Mouse (Mus musculus) C2C12 (cell line): ENCODE results near the gene Znhit3. TPM values are rescaled to one million over a fixed set of nuclear protein-coding genes. Genes with fewer than 3 reads are reported as not detected.

ENCODE experiments used
- H3K27me3 ChIP-seq: one replicate; pipeline ENCODE4 v1.6.1; 2011; ENCODE audit not compliant: control insufficient read depth, insufficient read depth, insufficient read length
- H3K36me3 ChIP-seq: one replicate; pipeline ENCODE4 v1.6.1; 2011; ENCODE audit not compliant: control insufficient read depth, insufficient read depth
- H3K4me3 ChIP-seq: one replicate; pipeline ENCODE4 v1.5.1; 2011; ENCODE audit warnings: mild to moderate bottlenecking, control low read depth; ENCODE audit not compliant: poor library complexity, insufficient read depth, severe bottlenecking
- H3K79me2 ChIP-seq: one replicate; pipeline ENCODE4 v1.6.1; 2011; ENCODE audit not compliant: control insufficient read depth, insufficient read depth
- H3K79me3 ChIP-seq: one replicate; pipeline ENCODE4 v1.6.1; 2011; ENCODE audit warnings: low read depth, control low read depth
- H3ac ChIP-seq: one replicate; pipeline ENCODE3; 2011; ENCODE audit warnings: low read depth; ENCODE audit not compliant: control insufficient read depth, insufficient read length
- CEBPB ChIP-seq: IDR thresholded peaks from one replicate; pipeline ENCODE4 v1.6.1; 2011; ENCODE audit warnings: low read depth, mild to moderate bottlenecking, control low read depth, moderate library complexity
- CTCF ChIP-seq: IDR thresholded peaks from one replicate; pipeline ENCODE4 v1.5.1; 2011; ENCODE audit not compliant: control insufficient read depth, insufficient read depth, insufficient read length
- FOSL1 ChIP-seq: IDR thresholded peaks from one replicate; pipeline ENCODE4 v1.8.0; 2011; ENCODE audit warnings: mild to moderate bottlenecking, low read length; ENCODE audit not compliant: poor library complexity, insufficient read depth, severe bottlenecking
- MAX ChIP-seq: IDR thresholded peaks from one replicate; pipeline ENCODE4 v1.6.1; 2011; ENCODE audit warnings: mild to moderate bottlenecking, control low read depth
- MYOD1 ChIP-seq: IDR thresholded peaks from one replicate; pipeline ENCODE4 v1.6.1; 2011; ENCODE audit warnings: low read depth; ENCODE audit not compliant: control insufficient read depth, insufficient read length
- MYOG ChIP-seq: IDR thresholded peaks from one replicate; pipeline ENCODE4 v1.6.1; 2011; ENCODE audit not compliant: control insufficient read depth, insufficient read length; ENCODE audit errors: extremely low read depth
- USF1 ChIP-seq: IDR thresholded peaks from one replicate; pipeline ENCODE4 v1.6.1; 2011; ENCODE audit warnings: low read depth, mild to moderate bottlenecking, control low read depth, moderate library complexity
- polyA plus RNA-seq: library from polyadenylated mRNA; unstranded; fragments of >200 nt; fragmentation: generic; extraction: Trizol; gene quantifications from one replicate; pipeline ENCODE4 v1.2.1, GENCODE M21; 2012; ENCODE audit warnings: missing spikeins

Gene Znhit3
- polyA plus RNA-seq, 1 experiment: 39.2 TPM

- H3K79me2 ChIP-seq: peaks cover 11% of the 10 kb centered on the region
- H3K79me3 ChIP-seq: peaks cover 4% of the 10 kb centered on the region
- no peaks in the 10 kb centered on the region for H3K27me3 ChIP-seq
- H3ac ChIP-seq: no peak overlapping the region
- H3K36me3 ChIP-seq: peaks cover 90% of the 10 kb centered on the region
- TF ChIP-seq FOSL1 (no peak), USF1 (no peak), CTCF (no peak), MAX (no peak), MYOG (no peak), CEBPB (no peak), MYOD1 (no peak)
- H3K4me3 ChIP-seq: no peak overlapping the region
These were observed 29.2 kb downstream of the Znhit3 start for GRCm38 (mm10) chr11:84886767-84887511.

- peaks cover 90% of the 10 kb centered on the region for H3K36me3 ChIP-seq
- TF ChIP-seq USF1: no peak
- TF ChIP-seq MYOG: no peak
- TF ChIP-seq FOSL1: no peak
- TF ChIP-seq CEBPB: no peak
- no peak for TF ChIP-seq MAX
- TF ChIP-seq CTCF: no peak
- no peak for TF ChIP-seq MYOD1
- H3K79me3 ChIP-seq: peaks cover 11% of the 10 kb centered on the region
- no peak overlapping the region for H3K4me3 ChIP-seq
- H3K79me2 ChIP-seq: peaks cover 18% of the 10 kb centered on the region
- H3K27me3 ChIP-seq: no peaks in the 10 kb centered on the region
- H3ac ChIP-seq: no peak overlapping the region
These were observed 29.9 kb downstream of the Znhit3 start for GRCm38 (mm10) chr11:84886236-84886635.

- H3K79me2 ChIP-seq: peaks cover 28% of the 10 kb centered on the region
- H3ac ChIP-seq: no peak overlapping the region
- peaks cover 17% of the 10 kb centered on the region for H3K79me3 ChIP-seq
- no peaks in the 10 kb centered on the region for H3K27me3 ChIP-seq
- TF ChIP-seq MYOD1: no peak
- no peak for TF ChIP-seq MYOG
- no peak for TF ChIP-seq MAX
- no peak for TF ChIP-seq FOSL1
- no peak for TF ChIP-seq USF1
- TF ChIP-seq CTCF: no peak
- TF ChIP-seq CEBPB: no peak
- no peak overlapping the region for H3K4me3 ChIP-seq
- H3K36me3 ChIP-seq: peaks cover 84% of the 10 kb centered on the region
These were observed 30.9 kb downstream of the Znhit3 start for GRCm38 (mm10) chr11:84885238-84885637.

- Histone ChIP-seq H3K27me3 (no peaks in the 10 kb centered on the region), H3ac (no peak overlapping the region), H3K4me3 (no peak overlapping the region), H3K79me3 (peaks cover 21% of the 10 kb centered on the region), H3K79me2 (peaks cover 53% of the 10 kb centered on the region), H3K36me3 (peaks cover 65% of the 10 kb centered on the region)
- TF ChIP-seq MAX (no peak), MYOG (no peak), MYOD1 (no peak), CTCF (no peak), FOSL1 (no peak), USF1 (no peak), CEBPB (no peak)
These were observed 33.8 kb downstream of the Znhit3 start for GRCm38 (mm10) chr11:84882346-84882745.

- peaks cover 62% of the 10 kb centered on the region for H3K36me3 ChIP-seq
- H3K27me3 ChIP-seq: no peaks in the 10 kb centered on the region
- peak overlapping the region; percentile 90 for H3ac ChIP-seq
- peak overlapping the region; percentile 56 for H3K4me3 ChIP-seq
- peaks cover 23% of the 10 kb centered on the region for H3K79me3 ChIP-seq
- no peak for TF ChIP-seq MYOD1
- no peak for TF ChIP-seq CEBPB
- no peak for TF ChIP-seq MYOG
- TF ChIP-seq MAX: no peak
- no peak for TF ChIP-seq FOSL1
- TF ChIP-seq USF1: no peak
- no peak for TF ChIP-seq CTCF
- peaks cover 55% of the 10 kb centered on the region for H3K79me2 ChIP-seq
These were observed 35.2 kb downstream of the Znhit3 start for GRCm38 (mm10) chr11:84880971-84881370.

GRCm38 (mm10) chr11:84880465-84880961 is 35.7 kb downstream of the Znhit3 start:
- no peak for TF ChIP-seq MYOD1
- TF ChIP-seq CEBPB: no peak
- TF ChIP-seq FOSL1: no peak
- TF ChIP-seq CTCF: no peak
- TF ChIP-seq MYOG: no peak
- no peak for TF ChIP-seq USF1
- Histone ChIP-seq H3ac (peak overlapping the region; percentile 90), H3K79me3 (peaks cover 23% of the 10 kb centered on the region), H3K79me2 (peaks cover 55% of the 10 kb centered on the region), H3K4me3 (peak overlapping the region; percentile 56), H3K36me3 (peaks cover 57% of the 10 kb centered on the region), H3K27me3 (no peaks in the 10 kb centered on the region)
